Mouse (Mus musculus) splenic B cell, adult 2 months (primary cell): Measurements from ENCODE around the gene Wrap53.
"Not testable (repeated sequence)": the region's sequence is repeated elsewhere in the genome, so short reads cannot be mapped to it uniquely, and the experiment has no call there.

Source experiments
- DNase-seq: peaks from one replicate; pipeline ENCODE4 v3.0.0-alpha.2; 2011; ENCODE audit warnings: low read depth, low spot score
- H3K27me3 ChIP-seq: 2 replicates; pipeline ENCODE4 v1.6.1; 2012; ENCODE audit warnings: mild to moderate bottlenecking, low read length, moderate library complexity, mixed read lengths; ENCODE audit not compliant: control insufficient read depth, poor library complexity, insufficient read depth, severe bottlenecking
- H3K36me3 ChIP-seq: 2 replicates; pipeline ENCODE4 v1.6.1; 2012; ENCODE audit warnings: mild to moderate bottlenecking, low read length, moderate library complexity, mixed read lengths; ENCODE audit not compliant: control insufficient read depth, poor library complexity, insufficient read depth, severe bottlenecking

Wrap53 gene

DNA sequence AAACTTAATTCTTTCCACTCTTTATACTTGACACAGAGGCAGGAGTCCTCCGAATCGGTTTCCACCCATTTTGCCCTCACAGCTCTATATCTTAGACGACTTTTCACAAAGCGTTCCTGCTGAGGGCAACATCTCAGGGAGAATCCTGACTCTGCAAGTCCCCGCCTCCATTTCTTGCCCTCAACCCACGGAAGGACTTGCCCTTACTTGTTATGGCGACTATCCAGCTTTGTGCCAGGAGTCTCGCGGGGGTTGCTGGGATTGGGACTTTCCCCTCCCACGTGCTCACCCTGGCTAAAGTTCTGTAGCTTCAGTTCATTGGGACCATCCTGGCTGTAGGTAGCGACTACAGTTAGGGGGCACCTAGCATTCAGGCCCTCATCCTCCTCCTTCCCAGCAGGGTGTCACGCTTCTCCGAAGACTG lies at the start of gene Wrap53, which contains the start of gene Trp53:
Gene Wrap53, minus strand, starts transcription at position 165 of the 424 bp plus-strand sequence.
Gene Trp53, plus strand, starts transcription at position 269 of the 424 bp plus-strand sequence.
- H3K27me3 ChIP-seq, result no peaks in the 10 kb centered on the region
- DNase-seq, result peak; percentile 94

DNA sequence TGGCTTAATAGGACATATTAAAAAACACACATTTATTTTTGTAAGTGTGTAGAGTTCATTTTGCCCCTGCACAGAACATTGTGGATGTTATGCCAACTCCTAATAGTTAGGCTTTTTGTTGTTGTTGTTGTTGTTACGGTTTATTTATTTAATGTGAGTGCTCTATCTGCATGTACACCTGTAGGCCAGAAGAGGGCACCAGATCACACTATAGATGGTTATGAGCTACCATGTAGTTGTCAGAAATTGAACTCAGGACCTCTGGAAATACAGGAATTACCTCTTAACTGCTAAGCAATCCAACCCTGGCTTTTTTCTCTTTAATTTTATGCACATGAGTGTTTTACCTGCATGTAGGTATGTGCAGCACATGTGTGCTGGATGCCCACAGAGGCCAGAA lies 49.7 kb upstream of the Wrap53 start:
- no peaks in the 10 kb centered on the region for H3K36me3 ChIP-seq
- H3K27me3 ChIP-seq, result no peaks in the 10 kb centered on the region
- peak; percentile 71 for DNase-seq

More for the DNA sequence above, at the start of gene Wrap53, which contains the start of gene Trp53:
- no peaks in the 10 kb centered on the region; the same call in 1 of the 2 replicates for H3K36me3 ChIP-seq

DNA sequence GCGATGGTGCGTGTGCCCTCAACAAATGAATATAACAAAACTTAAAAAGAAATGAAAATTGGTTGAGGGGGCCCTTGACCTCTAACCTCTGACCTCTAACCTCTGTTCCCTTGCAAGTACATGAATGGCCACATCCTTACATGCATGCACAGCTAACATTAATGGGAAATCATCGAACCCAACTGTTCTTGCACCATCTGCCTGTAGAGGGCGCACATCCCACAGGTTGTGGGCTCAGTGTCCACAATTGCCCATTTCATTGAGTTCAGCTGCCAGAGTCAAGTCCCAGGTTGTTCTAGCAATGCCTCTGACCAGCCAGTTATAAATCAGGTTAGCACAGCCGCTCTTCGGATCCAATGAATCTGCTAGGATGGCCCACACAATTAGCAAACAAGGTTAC lies 48.2 kb upstream of the Wrap53 start:
- DNase-seq, result peak; percentile 88
- Histone ChIP-seq H3K36me3 (no peaks in the 10 kb centered on the region), H3K27me3 (no peaks in the 10 kb centered on the region)

DNA sequence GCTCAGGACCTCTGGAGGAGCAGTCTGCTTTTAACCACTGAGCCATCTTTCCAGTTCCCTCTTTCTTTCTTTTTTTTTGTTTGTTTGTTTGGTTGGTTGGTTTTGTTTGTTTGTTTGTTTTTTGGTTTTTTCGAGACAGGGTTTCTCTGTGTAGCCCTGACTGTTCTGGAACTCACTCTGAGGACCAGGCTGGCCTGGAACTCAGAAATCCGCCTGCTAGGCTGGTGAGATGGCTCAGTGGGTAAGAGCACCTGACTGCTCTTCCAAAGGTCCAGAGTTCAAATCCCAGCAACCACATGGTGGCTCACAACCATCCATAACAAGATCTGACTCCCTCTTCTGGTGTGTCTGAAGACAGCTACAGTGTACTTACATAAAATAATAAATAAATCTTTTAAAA lies 44.3 kb upstream of the Wrap53 start:
- not testable (repeated sequence) for DNase-seq, H3K36me3 ChIP-seq, H3K27me3 ChIP-seq

DNA sequence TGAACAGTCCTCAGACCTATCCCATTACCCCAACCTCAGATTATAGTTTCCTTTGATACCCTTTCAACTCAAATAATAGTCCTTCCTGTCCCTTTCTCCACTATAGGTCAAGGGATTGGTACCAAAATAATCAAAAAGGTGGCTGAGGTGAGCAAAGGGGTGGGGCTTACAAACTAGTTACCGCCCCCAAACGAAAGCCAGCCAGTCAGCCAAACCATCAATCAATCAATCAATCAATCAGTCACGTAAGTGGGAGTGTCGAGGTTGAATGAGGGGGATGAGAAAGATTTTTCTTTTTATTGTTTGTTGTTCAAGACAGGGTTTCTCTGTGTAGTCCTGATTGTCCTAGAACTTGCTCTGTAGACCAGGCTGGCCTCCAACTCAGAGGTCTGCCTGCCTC lies 43.0 kb upstream of the Wrap53 start:
- no peaks in the 10 kb centered on the region for H3K27me3 ChIP-seq
- DNase-seq, result no peak
- no peaks in the 10 kb centered on the region for H3K36me3 ChIP-seq

DNA sequence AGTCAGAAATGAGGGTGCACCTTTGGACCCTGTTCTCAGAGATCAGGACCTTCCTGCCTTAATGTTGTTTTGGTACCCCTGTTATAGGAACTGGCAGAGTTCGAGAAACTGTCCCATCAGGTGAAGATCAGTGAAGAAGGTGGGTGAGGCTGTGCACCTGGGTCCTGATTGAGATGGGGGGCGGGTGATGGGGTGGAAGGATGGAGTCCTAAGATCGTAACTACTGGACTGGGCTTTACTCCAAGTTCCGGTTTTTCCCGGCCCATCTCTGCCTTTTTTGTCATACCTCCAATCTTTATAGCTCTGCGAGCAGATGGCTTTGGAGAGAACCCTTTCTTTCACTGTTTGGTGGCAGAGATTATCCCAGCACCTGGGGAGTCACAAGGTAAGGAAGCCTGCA lies 42.4 kb upstream of the Wrap53 start:
- Histone ChIP-seq H3K36me3 (no peaks in the 10 kb centered on the region), H3K27me3 (no peaks in the 10 kb centered on the region)
- DNase-seq, result no peak

DNA sequence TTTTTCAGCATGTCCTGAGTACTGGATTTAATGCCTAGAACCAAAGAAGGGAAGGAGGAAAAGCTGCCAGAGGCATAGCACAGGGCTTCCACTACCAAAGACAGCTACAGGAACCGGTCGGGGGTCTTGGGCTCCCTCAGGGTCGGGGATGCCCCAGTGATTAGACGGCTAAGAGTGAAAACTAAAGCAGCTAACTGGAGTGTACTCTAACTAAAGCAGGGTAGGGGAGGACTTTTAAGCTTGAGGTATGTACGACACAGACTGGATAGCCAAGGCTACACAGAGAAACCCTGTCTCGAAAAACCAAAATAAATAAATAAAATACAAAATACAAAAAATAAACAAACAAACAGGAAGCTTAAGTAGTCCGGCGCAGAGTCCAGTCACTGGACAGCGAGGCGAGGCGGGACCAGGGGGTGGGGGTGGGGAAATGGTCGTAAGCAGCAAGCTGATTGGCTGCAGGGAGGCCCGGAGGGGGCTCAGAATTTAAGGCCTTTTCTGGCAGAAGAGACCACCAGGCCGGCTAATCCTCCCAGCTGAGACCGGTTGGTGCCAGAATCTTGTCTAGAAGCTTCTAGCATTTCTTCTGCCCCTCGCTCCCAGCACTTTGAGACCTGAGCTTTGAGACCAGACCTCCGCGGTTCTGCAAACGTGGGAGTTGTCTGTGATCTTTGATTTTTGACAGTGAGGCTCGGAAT lies 41.7 kb upstream of the Wrap53 start, which contains the start of gene Sat2:
Gene Sat2, plus strand, starts transcription at position 454 of the 698 bp plus-strand sequence.
- no peak for DNase-seq
- no peaks in the 10 kb centered on the region for H3K36me3 ChIP-seq
- no peaks in the 10 kb centered on the region for H3K27me3 ChIP-seq

DNA sequence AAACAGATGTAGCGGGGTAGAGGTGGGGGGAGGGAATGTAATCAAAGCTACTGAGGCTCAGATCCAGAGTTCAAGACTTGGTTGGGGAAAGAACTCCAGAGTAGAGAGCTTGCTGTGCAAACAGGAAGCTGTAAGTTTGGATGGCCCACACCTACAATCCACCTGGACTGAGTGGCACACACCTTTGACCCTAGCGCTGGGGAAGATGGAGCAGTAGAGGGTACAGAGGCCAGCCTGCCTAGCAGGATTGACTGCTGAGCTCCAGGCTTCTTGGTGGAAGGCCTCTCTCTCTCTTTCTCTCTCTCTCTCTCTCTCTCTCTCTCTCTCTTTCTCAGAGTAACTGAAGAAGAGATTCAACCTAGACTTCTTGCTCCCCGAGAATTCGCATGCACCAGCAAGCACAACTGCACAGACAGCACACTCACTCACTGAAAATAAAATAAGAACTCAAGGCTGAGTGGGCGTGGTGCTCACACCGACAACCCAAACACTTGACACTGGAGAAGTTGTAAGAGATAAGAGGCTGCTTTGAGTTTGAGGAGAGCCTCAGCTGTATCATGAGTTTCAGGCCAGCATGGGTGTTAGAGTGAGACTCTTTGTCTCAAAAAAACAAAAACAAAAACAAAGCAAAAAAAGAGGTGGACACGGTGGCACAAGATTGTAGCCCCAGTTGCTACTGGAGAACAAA lies 40.5 kb upstream of the Wrap53 start:
- no peak for DNase-seq
- H3K27me3 ChIP-seq, result no peaks in the 10 kb centered on the region
- no peaks in the 10 kb centered on the region for H3K36me3 ChIP-seq

DNA sequence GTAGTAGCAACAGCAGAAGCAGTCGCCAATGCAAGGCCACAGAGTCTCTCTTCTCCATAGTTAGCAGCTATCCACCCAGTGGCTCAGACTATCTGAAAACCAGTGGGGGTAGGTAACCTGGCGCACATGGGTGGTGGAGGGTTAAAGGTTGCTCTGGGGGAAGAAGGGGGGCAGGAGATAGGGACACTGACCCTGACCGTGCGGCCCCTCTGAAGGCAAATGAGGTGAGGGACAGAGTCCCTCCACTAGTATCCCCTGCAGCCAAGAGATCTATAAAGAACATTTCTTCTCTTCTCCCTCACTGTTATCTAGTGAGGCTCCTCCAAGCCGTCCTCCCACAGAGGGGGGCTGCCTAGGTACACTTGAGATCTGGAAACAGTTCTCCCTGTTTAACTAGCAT lies 37.8 kb upstream of the Wrap53 start, which contains the start of gene Shbg:
Gene Shbg, minus strand, starts transcription at position 101 of the 400 bp plus-strand sequence.
- no peak for DNase-seq
- H3K27me3 ChIP-seq, result no peaks in the 10 kb centered on the region
- H3K36me3 ChIP-seq, result no peaks in the 10 kb centered on the region

DNA sequence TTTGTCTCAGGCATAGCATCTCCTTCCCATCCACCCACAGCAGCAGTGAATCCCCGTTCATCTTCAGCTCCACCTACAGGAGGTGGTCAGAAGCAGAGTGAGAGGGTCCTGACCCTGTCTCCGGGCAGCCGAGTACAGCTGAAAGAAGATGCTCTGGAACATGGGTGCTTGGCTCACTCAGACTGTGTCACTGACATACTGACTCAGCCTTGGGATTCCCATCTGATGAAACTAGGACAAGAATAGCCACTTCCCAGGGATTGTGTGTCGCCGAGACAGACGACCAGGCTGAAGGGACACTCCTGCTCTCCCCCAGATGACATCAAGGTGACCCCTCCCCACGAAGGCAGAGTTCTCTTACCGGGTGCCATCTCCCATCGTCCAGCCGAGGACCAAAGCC lies 36.7 kb upstream of the Wrap53 start:
- no peaks in the 10 kb centered on the region for H3K36me3 ChIP-seq
- no peak for DNase-seq
- H3K27me3 ChIP-seq, result 0 out of 2 replicates have a peak, but pooled peaks cover under 1% of the 10 kb centered on the region

DNA sequence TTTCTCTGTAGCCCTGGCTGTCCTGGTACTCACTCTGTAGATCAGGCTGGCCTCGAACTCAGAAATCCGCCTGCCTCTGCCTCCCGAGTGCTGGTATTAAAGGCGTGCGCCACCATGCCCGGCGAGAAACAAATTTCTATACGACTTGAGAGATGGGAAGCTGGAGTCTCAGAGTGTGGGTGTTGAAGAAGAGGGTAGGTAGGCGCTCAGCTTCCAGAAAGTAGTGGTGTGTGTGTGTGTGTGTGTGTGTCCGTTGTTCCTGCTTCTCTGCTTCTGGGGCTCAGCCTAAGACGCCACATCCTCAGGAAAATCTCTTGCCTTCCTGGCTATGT lies 34.2 kb upstream of the Wrap53 start:
- H3K27me3 ChIP-seq, DNase-seq, H3K36me3 ChIP-seq: not testable (repeated sequence)

DNA sequence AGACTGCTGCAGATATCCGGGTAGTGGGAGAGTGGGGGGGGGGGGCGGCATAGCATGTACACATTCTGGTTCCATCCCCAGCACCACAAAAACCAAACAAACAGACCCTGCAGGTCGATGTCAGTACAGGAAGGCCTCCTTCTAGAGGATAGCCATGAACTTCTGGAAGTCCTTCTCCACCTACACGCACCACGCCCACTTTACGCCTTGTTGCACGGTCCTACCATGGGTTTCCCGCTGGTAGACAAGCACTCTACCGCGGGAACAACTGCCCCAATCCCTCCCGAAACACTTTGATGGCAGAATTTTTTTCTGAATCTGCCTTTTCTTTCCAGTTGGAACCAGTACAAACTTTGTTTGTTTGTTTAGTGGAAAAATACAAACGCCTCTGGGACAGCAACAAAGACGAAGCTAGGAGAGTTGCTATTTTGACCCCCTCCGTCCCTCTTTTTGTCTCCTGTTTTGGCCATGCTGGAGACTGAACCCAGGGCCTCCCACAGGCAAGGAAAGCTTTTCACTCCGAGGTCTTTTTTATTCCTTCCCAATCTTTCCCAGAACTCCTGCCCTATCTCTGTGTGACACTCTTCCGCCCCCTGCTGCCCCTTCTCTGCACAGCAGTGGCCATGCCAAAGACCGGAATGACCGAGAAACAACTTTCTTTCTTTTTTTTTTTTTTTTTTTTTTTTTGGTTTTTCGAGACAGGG lies 33.6 kb upstream of the Wrap53 start:
- peak; percentile 56 for DNase-seq
- H3K27me3 ChIP-seq, result peaks cover 3% of the 10 kb centered on the region; the same call in 1 of the 2 replicates
- no peaks in the 10 kb centered on the region for H3K36me3 ChIP-seq

DNA sequence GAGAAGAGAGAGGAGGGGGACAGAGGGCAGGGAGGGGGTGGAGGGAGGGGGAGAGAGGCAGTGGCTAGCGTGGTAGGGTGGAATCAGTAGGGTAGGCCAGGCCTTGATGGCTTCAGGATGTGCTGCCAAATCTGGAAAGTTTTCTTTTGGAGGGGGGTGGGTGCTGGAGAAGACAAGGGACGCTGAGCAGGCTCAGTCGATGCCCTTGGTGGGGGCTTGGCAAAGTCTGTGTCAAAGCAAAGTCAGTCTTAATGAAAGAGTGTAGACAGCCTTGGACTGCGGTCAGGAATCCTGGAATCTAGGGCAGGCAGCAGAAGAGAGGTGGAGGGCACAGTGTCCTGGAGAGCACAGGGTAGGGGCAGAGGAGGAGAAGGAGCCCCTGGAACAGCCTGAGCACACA lies 30.8 kb upstream of the Wrap53 start:
- Histone ChIP-seq H3K36me3 (no peaks in the 10 kb centered on the region), H3K27me3 (peaks cover 3% of the 10 kb centered on the region; the same call in 1 of the 2 replicates)
- no peak for DNase-seq

DNA sequence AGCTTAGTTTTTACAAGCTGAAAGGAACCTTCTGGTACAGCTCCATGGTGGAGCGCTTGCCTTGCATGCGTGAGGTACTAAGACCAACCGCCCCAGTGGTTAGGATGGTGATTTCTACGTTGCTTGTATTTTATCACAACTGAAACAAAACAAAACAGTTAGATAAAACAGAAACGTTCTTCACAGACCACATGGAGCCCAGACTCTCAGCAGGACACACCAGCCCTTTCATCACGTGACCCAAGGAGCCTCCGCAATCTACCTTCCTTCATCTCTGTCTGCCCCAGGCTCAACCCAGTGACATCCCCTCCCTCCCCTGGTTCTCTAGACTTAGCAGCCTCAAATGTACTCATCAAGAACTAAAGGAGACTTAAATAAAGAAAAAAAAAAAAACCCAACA lies 29.4 kb upstream of the Wrap53 start:
- Histone ChIP-seq H3K36me3 (no peaks in the 10 kb centered on the region), H3K27me3 (peaks cover 3% of the 10 kb centered on the region)
- DNase-seq, result no peak

DNA sequence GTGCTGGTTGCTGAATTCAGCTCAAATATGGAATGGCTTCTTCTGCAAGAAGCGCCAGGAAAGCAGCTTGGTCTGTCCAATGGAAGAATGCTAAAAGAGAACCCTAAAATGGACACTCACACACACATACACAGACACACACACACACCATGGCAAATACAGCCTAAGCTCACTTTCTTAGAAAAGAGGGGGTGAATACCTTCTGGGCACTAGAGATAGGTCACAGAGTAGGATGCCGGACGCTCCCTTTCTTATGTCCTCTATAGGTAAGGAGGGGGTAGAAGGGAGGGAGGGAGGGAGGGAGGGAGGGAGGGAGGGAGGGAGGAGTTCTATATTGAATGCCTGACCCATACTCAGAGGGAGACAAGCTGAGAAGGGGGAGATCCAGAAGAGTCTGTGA lies 28.5 kb upstream of the Wrap53 start:
- Histone ChIP-seq H3K27me3 (peaks cover 3% of the 10 kb centered on the region), H3K36me3 (no peaks in the 10 kb centered on the region)
- DNase-seq, result no peak
